Mouse (Mus musculus) midbrain, embryonic 10.5 days (tissue): ENCODE measurements around the gene Gm47996. TPM values are rescaled to one million over a fixed set of nuclear protein-coding genes. Genes with fewer than 3 reads are reported as not detected.

Experiments
- DNase-seq: peaks from one replicate; pipeline ENCODE4 v3.0.0-alpha.2; 2017; ENCODE audit warnings: low spot score
- H3K27ac ChIP-seq: fragments of 300-500 bp; sonication (generic); replicated peaks from 2 replicates; pipeline ENCODE4 v1.5.1; 2016; ENCODE audit warnings: mild to moderate bottlenecking
- H3K27me3 ChIP-seq: fragments of 300-500 bp; sonication (generic); 2 replicates; pipeline ENCODE4 v1.6.1; 2016; ENCODE audit warnings: low read depth, mild to moderate bottlenecking; ENCODE audit not compliant: poor library complexity, severe bottlenecking
- H3K36me3 ChIP-seq: fragments of 300-500 bp; sonication (generic); 2 replicates; pipeline ENCODE4 v1.6.1; 2016; ENCODE audit warnings: mild to moderate bottlenecking, moderate library complexity
- H3K4me1 ChIP-seq: fragments of 300-500 bp; sonication (generic); 2 replicates; pipeline ENCODE4 v1.6.1; 2016
- H3K4me3 ChIP-seq: fragments of 300-500 bp; sonication (generic); 2 replicates; pipeline ENCODE4 v1.5.1; 2016; ENCODE audit warnings: mild to moderate bottlenecking, moderate library complexity
- H3K9me3 ChIP-seq: fragments of 300-500 bp; sonication (generic); replicated peaks from 2 replicates; pipeline ENCODE4 v1.6.1; 2016; ENCODE audit warnings: mild to moderate bottlenecking
- WGBS: fragments of 180-500 bp; shearing (Covaris S2); methylation state at CpG from one replicate; pipeline ENCODE4 v1.1.7; 2016; 5-methylcytosine and 5-hydroxymethylcytosine counted together
- polyA plus RNA-seq: library from polyadenylated mRNA; unstranded; fragments of >200 nt; fragmentation: Nextera tagmentation; extraction: Ambion mirVana; gene quantifications from 2 replicates; pipeline ENCODE4 v1.2.1, GENCODE M21; 2016

Gene Gm47996
- polyA plus RNA-seq, 1 experiment from 2014 or later = 0.15 TPM

GRCm38 (mm10) chr1:151215985-151216384, 6.1 kb downstream of the Gm47996 start:
- no peak for DNase-seq
- WGBS = 84% methylated on average over 1 of the region's 1 CpGs
- H3K27me3 ChIP-seq = no peaks in the 10 kb centered on the region
- H3K9me3 ChIP-seq = no peaks in the 10 kb centered on the region
- H3K27ac ChIP-seq = no peak overlapping the region
- no peak overlapping the region for H3K4me3 ChIP-seq
- H3K4me1 ChIP-seq = peaks cover 6% of the 10 kb centered on the region
- H3K36me3 ChIP-seq = no peaks in the 10 kb centered on the region

GRCm38 (mm10) chr1:151216417-151216816, 6.5 kb downstream of the Gm47996 start:
- no peaks in the 10 kb centered on the region for H3K27me3 ChIP-seq
- H3K36me3 ChIP-seq = no peaks in the 10 kb centered on the region
- H3K4me3 ChIP-seq = no peak overlapping the region
- no peaks in the 10 kb centered on the region for H3K9me3 ChIP-seq
- no peak for DNase-seq
- no peak overlapping the region for H3K27ac ChIP-seq
- H3K4me1 ChIP-seq = peaks cover 6% of the 10 kb centered on the region
- 56% methylated on average over 3 of the region's 3 CpGs for WGBS

DNA sequence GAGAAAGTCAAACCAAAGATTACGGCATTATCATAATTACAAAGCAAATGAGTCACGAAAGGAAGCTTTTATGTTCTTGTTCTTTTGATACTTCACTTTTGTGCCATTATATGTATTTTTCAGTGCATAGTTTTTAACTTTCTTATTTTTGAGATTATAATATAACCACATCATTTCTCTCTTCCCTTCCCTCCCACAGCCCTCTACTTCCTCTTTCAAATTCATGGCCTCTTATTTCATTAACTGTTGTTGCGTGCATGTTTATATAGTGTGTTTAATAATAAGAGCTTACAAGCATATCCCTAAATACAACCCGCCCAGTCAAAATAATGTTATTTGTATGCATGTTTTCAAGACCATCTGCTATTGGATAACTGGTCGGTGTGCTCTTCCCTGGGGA, 9.1 kb downstream of the Gm47996 start:
- WGBS = 90% methylated on average over 5 of the region's 5 CpGs
- no peaks in the 10 kb centered on the region for H3K36me3 ChIP-seq
- H3K27ac ChIP-seq = no peak overlapping the region
- no peaks in the 10 kb centered on the region for H3K27me3 ChIP-seq
- peaks cover 6% of the 10 kb centered on the region for H3K4me1 ChIP-seq
- no peak for DNase-seq
- no peak overlapping the region for H3K4me3 ChIP-seq
- no peaks in the 10 kb centered on the region for H3K9me3 ChIP-seq

DNA sequence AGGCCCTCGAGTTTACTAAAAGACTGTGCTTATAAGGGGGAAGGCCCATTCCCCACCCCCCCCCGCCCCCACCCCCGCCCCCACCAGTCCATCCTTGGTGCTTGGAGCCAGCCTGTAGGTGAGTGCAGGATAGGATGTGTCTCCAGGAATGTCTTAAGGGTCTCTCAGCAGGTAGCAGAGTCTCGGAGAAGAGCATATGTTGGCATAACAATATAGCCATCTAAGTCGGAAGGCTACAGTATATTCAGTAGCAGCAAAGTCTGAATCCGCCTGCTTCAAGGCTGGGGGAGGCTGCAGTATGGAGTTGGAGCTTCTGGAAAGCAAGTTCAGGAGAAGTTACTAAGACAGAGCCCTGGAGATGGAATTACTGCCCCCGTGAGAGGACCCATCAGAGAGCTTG, 10.2 kb downstream of the Gm47996 start:
- Histone ChIP-seq H3K4me3 (no peak overlapping the region), H3K4me1 (peaks cover 6% of the 10 kb centered on the region), H3K9me3 (no peaks in the 10 kb centered on the region), H3K27me3 (no peaks in the 10 kb centered on the region), H3K36me3 (no peaks in the 10 kb centered on the region), H3K27ac (no peak overlapping the region)
- WGBS = 78% methylated on average over 7 of the region's 7 CpGs
- no peak for DNase-seq

DNA sequence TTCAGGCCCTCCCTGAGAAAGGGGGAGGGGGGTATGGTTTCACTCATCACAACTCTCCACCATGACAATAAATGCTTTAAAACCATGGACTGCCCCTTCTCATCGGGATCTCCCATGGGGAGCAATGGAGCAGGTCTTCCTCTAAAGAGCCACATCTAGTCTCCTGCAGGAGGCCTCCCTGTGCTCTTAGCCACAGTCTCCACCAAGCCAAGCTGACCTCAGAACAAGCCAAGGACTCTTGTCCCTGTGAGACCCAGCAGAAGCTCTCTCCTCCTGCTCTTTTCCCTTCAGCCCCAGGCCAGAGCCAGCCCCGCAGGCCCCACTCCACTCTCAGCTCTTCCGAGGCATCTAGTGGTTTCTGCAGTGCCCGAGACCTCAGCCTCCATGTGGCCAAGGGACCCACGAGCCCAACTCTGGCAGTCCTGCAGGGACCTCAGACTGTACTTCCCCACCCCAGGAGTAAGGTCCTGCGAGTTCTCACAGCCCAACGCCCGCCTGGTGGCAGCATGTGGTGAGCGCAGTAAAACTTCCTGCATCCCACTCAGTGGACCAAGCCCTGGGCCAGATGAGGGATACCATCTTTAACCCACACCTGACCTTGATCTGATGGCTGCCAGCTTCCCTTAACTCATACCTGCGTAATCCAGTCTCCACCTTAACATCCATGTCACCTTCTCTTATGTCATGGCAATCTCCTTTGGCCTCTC, 12.8 kb downstream of the Gm47996 start:
- H3K36me3 ChIP-seq = no peaks in the 10 kb centered on the region
- no peaks in the 10 kb centered on the region for H3K4me1 ChIP-seq
- H3K9me3 ChIP-seq = no peaks in the 10 kb centered on the region
- no peak for DNase-seq
- no peaks in the 10 kb centered on the region for H3K27me3 ChIP-seq
- no peak overlapping the region for H3K27ac ChIP-seq
- no peak overlapping the region for H3K4me3 ChIP-seq
- WGBS = 84% methylated on average over 10 of the region's 10 CpGs

- Histone ChIP-seq H3K9me3 (no peaks in the 10 kb centered on the region), H3K27ac (no peak overlapping the region), H3K4me3 (no peak overlapping the region), H3K4me1 (no peaks in the 10 kb centered on the region), H3K36me3 (no peaks in the 10 kb centered on the region), H3K27me3 (no peaks in the 10 kb centered on the region)
- 83% methylated on average over 1 of the region's 1 CpGs for WGBS
- DNase-seq = no peak
Measured at GRCm38 (mm10) chr1:151223377-151223776, 13.4 kb downstream of the Gm47996 start.

GRCm38 (mm10) chr1:151224536-151224935, 14.6 kb downstream of the Gm47996 start:
- no peaks in the 10 kb centered on the region for H3K36me3 ChIP-seq
- 95% methylated on average over 1 of the region's 1 CpGs for WGBS
- no peaks in the 10 kb centered on the region for H3K4me1 ChIP-seq
- DNase-seq = no peak
- H3K27ac ChIP-seq = no peak overlapping the region
- H3K4me3 ChIP-seq = no peak overlapping the region
- H3K27me3 ChIP-seq = no peaks in the 10 kb centered on the region
- no peaks in the 10 kb centered on the region for H3K9me3 ChIP-seq

DNA sequence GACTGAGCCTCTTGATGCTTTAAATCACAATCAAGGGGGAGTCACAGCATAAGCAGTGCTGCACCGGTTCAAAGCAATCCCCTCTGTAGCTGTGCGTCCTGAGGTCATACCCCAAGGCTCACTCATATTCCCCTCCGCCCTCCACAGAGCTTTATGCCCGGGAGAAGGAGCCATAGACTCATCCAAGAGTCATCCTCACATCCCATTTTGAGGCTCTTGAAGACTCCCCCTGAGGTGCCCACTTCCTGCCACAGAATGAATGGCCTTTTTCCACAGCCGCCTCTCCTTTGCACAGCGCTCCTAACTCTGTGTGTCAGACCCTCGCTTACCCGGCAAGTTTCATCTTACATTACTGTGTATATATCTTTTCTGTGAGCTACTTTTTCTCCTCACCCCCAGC, 17.6 kb downstream of the Gm47996 start:
- no peaks in the 10 kb centered on the region for H3K4me1 ChIP-seq
- H3K27me3 ChIP-seq = no peaks in the 10 kb centered on the region
- no peaks in the 10 kb centered on the region for H3K9me3 ChIP-seq
- H3K4me3 ChIP-seq = no peak overlapping the region
- WGBS = 87% methylated on average over 8 of the region's 8 CpGs
- no peak overlapping the region for H3K27ac ChIP-seq
- no peak for DNase-seq
- H3K36me3 ChIP-seq = no peaks in the 10 kb centered on the region

DNA sequence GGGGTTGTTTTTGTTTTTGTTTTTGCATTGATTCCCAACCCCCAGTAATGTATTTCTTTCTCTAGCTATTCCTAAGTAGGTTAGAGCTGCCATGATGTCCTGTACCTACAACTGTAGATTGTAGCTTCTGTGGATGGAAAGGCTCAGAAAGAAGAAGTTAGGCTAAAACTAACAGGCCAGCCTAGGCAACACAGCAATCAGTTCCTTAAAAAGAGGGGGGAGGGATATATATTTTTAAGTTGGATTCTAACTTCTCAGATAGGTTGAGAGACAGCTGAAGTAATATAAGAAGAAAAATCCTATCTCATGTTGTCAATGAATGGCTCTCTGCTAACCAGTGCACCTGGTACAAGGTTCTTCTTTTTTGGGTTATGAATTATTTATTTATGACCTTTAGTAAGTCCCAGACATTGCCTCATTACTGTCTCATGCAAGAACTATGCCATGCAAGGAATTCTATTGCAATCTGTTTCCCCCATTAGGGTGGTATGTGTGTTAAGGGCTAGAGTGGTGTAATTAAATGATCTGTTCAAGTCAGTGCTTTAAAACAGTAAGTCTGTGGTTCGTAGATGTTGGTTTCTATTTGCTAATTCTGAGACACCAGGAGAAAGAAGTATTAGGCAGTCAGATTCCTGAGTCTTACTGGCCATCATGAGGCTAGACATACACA, 18.5 kb downstream of the Gm47996 start:
- no peaks in the 10 kb centered on the region for H3K27me3 ChIP-seq
- H3K4me3 ChIP-seq = no peak overlapping the region
- H3K9me3 ChIP-seq = no peaks in the 10 kb centered on the region
- 88% methylated on average over 1 of the region's 1 CpGs for WGBS
- no peaks in the 10 kb centered on the region for H3K4me1 ChIP-seq
- H3K36me3 ChIP-seq = no peaks in the 10 kb centered on the region
- DNase-seq = no peak
- no peak overlapping the region for H3K27ac ChIP-seq

DNA sequence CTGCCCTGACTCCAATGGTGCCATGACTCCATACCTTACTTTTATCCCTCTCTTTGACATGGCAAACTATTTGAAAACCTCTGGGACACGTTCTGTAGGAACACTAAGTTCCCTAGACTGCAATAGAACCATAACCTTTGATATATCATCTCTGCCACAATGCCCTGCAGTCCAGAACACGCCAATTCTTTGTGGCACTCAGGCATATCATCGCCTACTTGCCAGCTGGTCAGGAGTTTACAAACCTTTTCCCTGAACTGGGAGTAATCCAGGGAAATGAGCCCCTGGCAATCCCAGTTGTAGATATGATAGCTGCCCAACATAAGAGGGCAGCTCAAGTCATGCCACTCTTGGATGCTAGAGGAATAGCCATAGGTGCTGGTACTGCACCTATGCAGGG, 22.4 kb downstream of the Gm47996 start:
- WGBS = 85% methylated on average over 3 of the region's 3 CpGs
- no peak for DNase-seq
- Histone ChIP-seq H3K27me3 (no peaks in the 10 kb centered on the region), H3K4me3 (no peak overlapping the region), H3K27ac (no peak overlapping the region), H3K9me3 (no peaks in the 10 kb centered on the region), H3K36me3 (no peaks in the 10 kb centered on the region), H3K4me1 (peaks cover 22% of the 10 kb centered on the region)

GRCm38 (mm10) chr1:151233756-151234155, 23.8 kb downstream of the Gm47996 start:
- WGBS = 90% methylated on average over 3 of the region's 3 CpGs
- Histone ChIP-seq H3K9me3 (no peaks in the 10 kb centered on the region), H3K4me1 (peaks cover 22% of the 10 kb centered on the region), H3K27me3 (no peaks in the 10 kb centered on the region), H3K27ac (no peak overlapping the region), H3K4me3 (no peak overlapping the region), H3K36me3 (no peaks in the 10 kb centered on the region)
- DNase-seq = no peak

DNA sequence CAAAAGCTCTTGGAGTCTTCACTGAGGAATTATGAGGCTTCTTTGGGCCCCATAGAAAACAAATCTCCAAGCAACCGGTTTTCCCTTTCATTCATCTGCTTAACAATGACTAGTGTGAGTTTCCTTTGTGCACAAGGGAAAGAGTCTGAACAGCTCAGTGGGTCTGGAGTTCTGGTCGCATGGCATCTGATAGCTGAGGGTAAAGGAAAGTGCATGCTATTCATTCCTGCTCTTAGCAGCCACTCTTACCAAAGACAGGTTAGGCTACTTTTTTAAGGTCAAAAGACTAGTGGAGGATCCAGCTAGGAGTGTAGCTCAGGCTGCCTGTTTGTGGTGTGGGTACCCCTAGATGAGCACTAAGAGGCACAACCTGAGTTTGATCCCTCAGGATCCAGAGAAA, 25.6 kb downstream of the Gm47996 start:
- H3K4me3 ChIP-seq = no peak overlapping the region
- no peaks in the 10 kb centered on the region for H3K36me3 ChIP-seq
- H3K27ac ChIP-seq = peak overlapping the region; percentile 76
- H3K27me3 ChIP-seq = no peaks in the 10 kb centered on the region
- WGBS = 18% methylated on average over 2 of the region's 2 CpGs
- DNase-seq = peak; percentile 25
- H3K4me1 ChIP-seq = peaks cover 22% of the 10 kb centered on the region
- H3K9me3 ChIP-seq = peaks cover 3% of the 10 kb centered on the region; the same call in 1 of the 2 replicates

DNA sequence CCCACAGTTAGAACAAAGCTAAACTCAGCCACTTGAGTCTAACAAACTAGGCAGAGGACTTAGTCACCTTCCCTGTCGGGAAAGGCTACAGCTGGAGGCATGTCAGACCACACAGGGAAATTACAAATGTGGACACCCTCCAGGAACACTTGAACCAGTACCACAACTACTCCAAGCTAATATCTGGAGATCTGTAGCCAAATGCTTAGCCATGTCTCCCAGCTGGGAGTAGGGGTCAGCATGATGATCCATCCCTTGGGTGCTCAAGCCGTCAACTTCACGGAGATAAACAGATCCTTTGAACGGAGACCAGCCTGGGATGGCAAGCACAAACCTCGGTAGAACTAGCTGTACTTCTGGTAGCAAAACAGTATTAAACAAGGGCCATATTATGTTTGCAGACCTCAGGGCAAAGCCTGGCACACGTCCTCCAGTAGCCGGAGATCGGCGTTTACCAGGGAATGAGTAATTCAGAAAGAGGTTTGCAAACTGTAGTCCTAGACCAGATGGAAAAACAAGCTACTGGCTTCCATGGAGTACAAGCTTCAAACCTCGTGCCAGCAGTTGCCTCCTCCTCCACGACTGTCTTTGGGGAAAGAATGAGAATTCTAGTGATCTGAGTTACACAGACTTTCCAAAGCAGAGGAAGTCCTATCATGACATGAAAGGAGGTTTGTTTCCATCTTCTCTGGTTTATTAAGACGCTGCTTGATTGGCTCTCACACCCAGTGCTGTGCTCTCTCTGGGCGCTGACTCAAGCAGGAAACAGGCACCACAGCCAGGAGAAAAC, 26.4 kb downstream of the Gm47996 start:
- H3K27me3 ChIP-seq = no peaks in the 10 kb centered on the region
- 84% methylated on average over 13 of the region's 13 CpGs for WGBS
- H3K4me3 ChIP-seq = no peak overlapping the region
- peaks cover 22% of the 10 kb centered on the region for H3K4me1 ChIP-seq
- peak overlapping the region; percentile 76 for H3K27ac ChIP-seq
- no peaks in the 10 kb centered on the region for H3K36me3 ChIP-seq
- peaks cover 3% of the 10 kb centered on the region; the same call in 1 of the 2 replicates for H3K9me3 ChIP-seq
- DNase-seq = no peak
